Mouse (Mus musculus) liver, postnatal 0 days (tissue): Measurements from ENCODE around the gene Nbeal2.

Source experiments
- CTCF ChIP-seq: sonication (generic); IDR thresholded peaks from 2 replicates; pipeline ENCODE4 v1.5.1; 2016; ENCODE audit warnings: antibody characterized with exemption, low read depth
- EP300 ChIP-seq: IDR thresholded peaks from 2 replicates; pipeline ENCODE4 v1.6.1; 2016; ENCODE audit warnings: antibody characterized with exemption, low read depth, mild to moderate bottlenecking

- no peak for TF ChIP-seq EP300
- peak; percentile 99 for TF ChIP-seq CTCF
Observed at GRCm38 (mm10) chr9:110635225-110635624, 18.7 kb downstream of the Nbeal2 start.
